Mouse (Mus musculus): ENCODE data around the gene Coasy. TPM values are rescaled to one million over a fixed set of nuclear protein-coding genes. Genes with fewer than 3 reads are reported as not detected.
A peak's percentile ranks its signal among the peaks of the same experiment; 100 is the strongest.

Coasy gene
- polyA plus RNA-seq, 1 experiment: 43.9 TPM

DNA sequence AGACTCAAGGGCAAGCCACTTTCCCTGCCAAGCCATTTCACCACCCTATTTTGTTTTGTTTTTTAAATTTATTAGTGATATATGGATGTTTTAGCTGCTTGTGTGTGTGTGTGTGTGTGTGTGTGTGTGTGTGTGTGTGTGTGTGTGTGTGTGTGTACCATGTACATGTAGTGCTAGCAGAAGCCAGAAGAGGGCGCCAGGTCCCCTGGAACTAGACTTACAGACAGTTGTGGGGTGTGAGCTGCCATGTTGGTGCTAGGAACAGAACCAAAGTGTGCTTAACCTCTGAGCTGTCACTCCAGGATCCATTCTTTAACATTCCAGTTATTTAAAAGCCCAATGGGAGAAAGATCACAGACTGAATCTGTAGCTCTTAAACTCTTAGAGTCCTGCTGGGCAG is 44.7 kb downstream of the Coasy start:
- no peak for DNase-seq
- Histone ChIP-seq H3K4me3 (replicated peaks; ENCODE audit: extremely low read depth, low read depth, low read length) (no peak overlapping the region), H3K4me1 (ENCODE audit: control insufficient read depth, insufficient read depth, low read length) (no peaks in the 10 kb centered on the region)
- WGBS: 100% methylated on average over 1 of the region's 1 CpGs
- TF ChIP-seq POLR2A (IDR thresholded peaks at IDR 0.05; ENCODE audit: borderline replicate concordance, extremely low read depth, low read depth, low read length) (no peak), CTCF (IDR thresholded peaks at IDR 0.05; ENCODE audit: insufficient read depth, low read length) (no peak)

DNA sequence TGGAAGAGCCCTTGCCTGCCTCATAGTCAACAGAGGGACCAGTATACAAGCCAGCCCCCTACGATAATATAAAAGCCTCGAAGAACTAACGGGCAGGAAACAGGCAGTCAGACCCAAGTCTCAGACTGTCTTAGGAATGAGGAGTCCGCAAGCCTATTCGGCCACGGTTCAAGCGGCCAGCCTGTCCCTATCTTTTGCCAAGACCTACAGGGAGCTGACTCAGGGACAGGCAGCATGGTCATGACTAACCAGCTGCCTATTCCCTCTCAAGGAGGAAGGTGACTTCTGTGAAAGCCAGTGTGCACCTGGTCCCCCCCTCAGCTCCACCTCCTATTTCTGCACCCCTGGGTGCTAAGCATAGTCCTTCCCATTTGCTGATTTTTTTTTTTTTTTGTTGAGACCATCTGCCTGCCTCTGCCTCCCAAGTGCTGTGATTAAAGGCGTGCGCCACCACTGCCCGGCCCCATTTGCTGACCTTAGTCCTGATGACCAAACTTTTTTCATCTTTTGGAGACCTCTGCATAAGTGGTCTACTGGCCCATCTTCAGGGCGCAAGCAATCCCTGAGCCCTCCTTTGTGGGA is 46.7 kb downstream of the Coasy start:
- TF ChIP-seq CTCF (IDR thresholded peaks at IDR 0.05; ENCODE audit: insufficient read depth, low read length): no peak
- TF ChIP-seq POLR2A (IDR thresholded peaks at IDR 0.05; ENCODE audit: borderline replicate concordance, extremely low read depth, low read depth, low read length): no peak
- H3K4me1 ChIP-seq (ENCODE audit: control insufficient read depth, insufficient read depth, low read length): no peaks in the 10 kb centered on the region
- no peak overlapping the region for H3K4me3 ChIP-seq (replicated peaks; ENCODE audit: extremely low read depth, low read depth, low read length)
- DNase-seq: no peak
- WGBS: 80% methylated on average over 11 of the region's 11 CpGs

DNA sequence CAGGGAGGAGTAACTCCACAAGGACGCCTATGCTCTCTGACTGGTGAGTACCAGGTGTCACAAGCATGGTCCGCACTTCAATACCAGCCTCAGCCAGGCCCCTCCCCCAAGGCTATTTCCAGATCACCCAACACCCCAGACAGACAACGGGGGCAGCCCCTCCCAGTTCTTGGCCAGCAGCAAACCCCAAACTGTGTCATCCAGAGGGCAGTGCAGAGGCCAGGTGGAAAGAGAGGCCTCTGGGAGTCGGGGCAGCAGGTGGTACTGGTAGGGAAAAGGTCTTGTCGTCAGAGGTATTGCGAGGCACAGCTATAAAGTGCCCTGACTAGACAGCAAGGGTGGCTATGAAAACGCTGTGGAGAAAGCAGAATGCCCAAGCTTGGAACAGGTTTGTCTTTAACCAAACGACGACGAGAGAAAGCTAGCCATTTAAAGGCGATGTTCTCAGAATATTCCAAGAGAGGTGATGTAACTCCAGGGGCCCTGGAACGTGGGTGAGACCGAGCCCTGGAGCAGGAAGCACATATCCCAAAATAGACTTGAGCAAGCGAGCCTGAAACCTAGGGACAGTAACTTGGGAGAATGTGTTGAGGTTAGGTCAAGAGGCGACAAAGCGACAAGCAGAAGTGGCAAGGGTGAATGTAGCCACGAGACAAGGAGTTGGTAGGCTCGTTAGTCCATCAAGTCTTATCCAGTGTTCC is 47.8 kb downstream of the Coasy start:
- Histone ChIP-seq H3K4me3 (replicated peaks; ENCODE audit: extremely low read depth, low read depth, low read length) (no peak overlapping the region), H3K4me1 (ENCODE audit: control insufficient read depth, insufficient read depth, low read length) (no peaks in the 10 kb centered on the region)
- TF ChIP-seq CTCF (IDR thresholded peaks at IDR 0.05; ENCODE audit: insufficient read depth, low read length) (no peak), POLR2A (IDR thresholded peaks at IDR 0.05; ENCODE audit: borderline replicate concordance, extremely low read depth, low read depth, low read length) (no peak)
- DNase-seq: no peak
- WGBS: 38% methylated on average over 18 of the region's 18 CpGs

DNA sequence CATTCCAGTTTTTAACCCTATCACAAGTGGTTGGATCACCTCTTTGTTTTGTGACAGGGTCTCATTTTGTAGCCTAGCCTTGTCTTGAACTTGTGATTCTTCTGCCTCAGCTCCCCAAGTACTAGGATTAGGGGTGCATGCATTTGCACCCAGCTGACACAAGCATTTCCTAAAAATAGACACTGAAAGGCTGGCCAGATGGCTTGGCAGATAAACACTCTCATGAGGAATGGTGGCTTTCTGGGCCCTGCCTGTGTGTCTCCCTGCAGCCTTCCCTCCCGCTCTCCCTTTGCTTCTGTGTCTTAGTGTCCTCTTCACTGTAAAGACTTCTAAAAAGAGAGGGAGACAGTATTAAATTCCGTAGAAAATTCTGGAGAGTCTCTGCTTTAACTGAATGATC is 48.8 kb downstream of the Coasy start:
- 85% methylated on average over 2 of the region's 2 CpGs for WGBS
- H3K4me1 ChIP-seq (ENCODE audit: control insufficient read depth, insufficient read depth, low read length): no peaks in the 10 kb centered on the region
- H3K4me3 ChIP-seq (replicated peaks; ENCODE audit: extremely low read depth, low read depth, low read length): no peak overlapping the region
- no peak for DNase-seq
- no peak for TF ChIP-seq POLR2A (IDR thresholded peaks at IDR 0.05; ENCODE audit: borderline replicate concordance, extremely low read depth, low read depth, low read length)
- no peak for TF ChIP-seq CTCF (IDR thresholded peaks at IDR 0.05; ENCODE audit: insufficient read depth, low read length)

DNA sequence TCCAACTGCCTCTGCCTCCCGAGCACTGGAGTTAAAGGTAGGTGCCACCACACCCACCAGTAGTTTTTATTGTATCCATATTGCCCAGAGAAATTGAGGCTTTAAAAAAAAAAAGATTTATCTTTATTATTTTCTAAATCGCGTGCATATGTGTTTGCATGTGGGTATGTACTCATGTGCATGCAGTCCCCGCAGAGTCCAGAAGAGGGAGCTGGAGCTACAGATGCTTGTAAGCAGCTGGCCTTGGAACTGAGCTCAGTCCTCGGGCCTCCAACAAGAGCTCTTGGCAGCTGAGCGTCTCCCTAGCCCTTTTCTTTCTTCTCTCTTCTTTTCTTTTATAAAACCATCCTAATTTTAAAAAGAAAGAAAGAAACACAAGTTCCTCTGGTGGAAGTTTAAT is 49.3 kb downstream of the Coasy start:
- DNase-seq: no peak
- peak; percentile 28; the same call in 1 of the 2 replicates for TF ChIP-seq CTCF (IDR thresholded peaks at IDR 0.05; ENCODE audit: insufficient read depth, low read length)
- no peak for TF ChIP-seq POLR2A (IDR thresholded peaks at IDR 0.05; ENCODE audit: borderline replicate concordance, extremely low read depth, low read depth, low read length)
- H3K4me1 ChIP-seq (ENCODE audit: control insufficient read depth, insufficient read depth, low read length): no peaks in the 10 kb centered on the region
- H3K4me3 ChIP-seq (replicated peaks; ENCODE audit: extremely low read depth, low read depth, low read length): no peak overlapping the region
- WGBS: 91% methylated on average over 6 of the region's 6 CpGs

DNA sequence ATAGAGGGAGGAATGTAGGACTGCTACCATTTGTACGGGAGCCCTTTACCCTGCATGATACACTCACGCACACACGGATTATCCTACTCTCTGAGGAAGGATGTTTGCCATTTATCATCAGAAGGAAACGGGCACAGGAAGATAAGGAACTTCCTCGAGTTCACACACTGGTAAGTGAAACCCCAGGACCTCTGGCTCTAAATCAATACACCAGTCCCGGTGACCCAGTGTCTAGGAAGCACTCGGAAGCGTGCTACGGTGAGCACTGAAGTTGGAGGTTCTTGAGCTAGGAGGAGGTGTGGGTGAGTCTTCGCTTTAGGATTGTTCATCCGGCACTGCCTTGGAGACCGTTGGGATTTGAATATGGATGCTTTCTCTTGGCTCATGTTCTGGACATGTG is 50.7 kb downstream of the Coasy start:
- no peak for DNase-seq
- WGBS: 27% methylated on average over 12 of the region's 12 CpGs
- TF ChIP-seq CTCF (IDR thresholded peaks at IDR 0.05; ENCODE audit: insufficient read depth, low read length) (no peak), POLR2A (IDR thresholded peaks at IDR 0.05; ENCODE audit: borderline replicate concordance, extremely low read depth, low read depth, low read length) (no peak)
- H3K4me3 ChIP-seq (replicated peaks; ENCODE audit: extremely low read depth, low read depth, low read length): no peak overlapping the region
- H3K4me1 ChIP-seq (ENCODE audit: control insufficient read depth, insufficient read depth, low read length): no peaks in the 10 kb centered on the region

DNA sequence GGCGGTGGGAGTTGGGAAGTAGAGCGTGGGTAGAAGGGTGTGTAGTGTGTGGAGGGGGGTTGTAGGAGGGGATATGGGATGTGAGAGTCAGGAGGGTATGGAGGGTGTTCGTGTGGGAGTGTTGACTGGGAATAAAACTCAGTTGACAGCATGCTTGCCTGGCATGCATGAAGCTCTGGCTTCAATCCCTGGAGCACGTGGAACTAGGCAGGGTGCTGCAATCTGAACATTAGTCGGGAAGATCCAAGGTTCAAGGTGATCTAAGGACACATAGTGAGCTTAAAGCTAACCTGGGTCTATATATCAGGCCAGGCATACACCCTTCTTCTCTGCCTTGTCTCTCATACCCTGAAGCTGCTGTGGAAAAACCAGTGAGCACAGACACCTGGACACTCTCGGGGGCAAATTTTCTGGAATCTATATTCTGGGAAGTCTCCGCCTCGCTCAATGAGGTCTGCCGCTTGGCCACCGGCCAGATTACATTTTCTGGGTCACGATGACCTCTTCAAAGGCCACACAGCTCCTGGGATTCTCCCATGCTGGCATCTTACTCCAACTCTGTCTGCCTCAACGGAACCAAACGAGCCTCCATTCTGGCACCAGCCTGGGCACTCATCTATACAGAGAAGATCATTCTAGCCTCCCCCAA is 52.0 kb downstream of the Coasy start:
- no peak for DNase-seq
- WGBS: 76% methylated on average over 13 of the region's 13 CpGs
- Histone ChIP-seq H3K4me3 (replicated peaks; ENCODE audit: extremely low read depth, low read depth, low read length) (no peak overlapping the region), H3K4me1 (ENCODE audit: control insufficient read depth, insufficient read depth, low read length) (no peaks in the 10 kb centered on the region)
- TF ChIP-seq POLR2A (IDR thresholded peaks at IDR 0.05; ENCODE audit: borderline replicate concordance, extremely low read depth, low read depth, low read length) (no peak), CTCF (IDR thresholded peaks at IDR 0.05; ENCODE audit: insufficient read depth, low read length) (no peak)

Other genes starting within 250 kb of the Coasy start
- 38.8 and 44.7 TPM in 2 replicates for gene Stat5b, start 231.8 kb upstream of the Coasy start, polyA plus RNA-seq (2012; rRNA removed)
- 19.0 and 20.4 TPM in 2 replicates for gene Stat5a, start 223.2 kb upstream of the Coasy start, polyA plus RNA-seq (2012; rRNA removed)
- 115 and 147 TPM in 2 replicates for gene Stat3, start 143.0 kb upstream of the Coasy start, polyA plus RNA-seq (2012; rRNA removed)
- gene Cavin1, start 111.7 kb upstream of the Coasy start, polyA plus RNA-seq (2012; rRNA removed): 270 and 280 TPM in 2 replicates
- gene Atp6v0a1, start 73.1 kb upstream of the Coasy start, polyA plus RNA-seq (2012; rRNA removed): 81.9 and 102 TPM in 2 replicates
- 32.2 and 33.5 TPM in 2 replicates for gene Naglu, start 12.6 kb upstream of the Coasy start, polyA plus RNA-seq (2012; rRNA removed)
- 0.17 and 0.29 TPM in 2 replicates for gene Hsd17b1, start 4.2 kb upstream of the Coasy start, polyA plus RNA-seq (2012; rRNA removed)
- 25.5 and 47.0 TPM in 2 replicates for gene Mlx, start 4.7 kb downstream of the Coasy start, polyA plus RNA-seq (2012; rRNA removed)
- gene Psmc3ip, start 12.9 kb downstream of the Coasy start, polyA plus RNA-seq (2012; rRNA removed): 1.5 and 2.1 TPM in 2 replicates
- gene Retreg3, start 37.3 kb downstream of the Coasy start, polyA plus RNA-seq (2012; rRNA removed): 47.6 and 58.8 TPM in 2 replicates
- gene Tubg1, start 37.4 kb downstream of the Coasy start, polyA plus RNA-seq (2012; rRNA removed): 10.7 and 14.4 TPM in 2 replicates
- gene Tubg2, start 73.3 kb downstream of the Coasy start, polyA plus RNA-seq (2012; rRNA removed): 2.4 and 3.2 TPM in 2 replicates
- gene Cntnap1, start 88.0 kb downstream of the Coasy start, polyA plus RNA-seq (2012; rRNA removed): 2.6 and 2.7 TPM in 2 replicates
- gene Plekhh3, start 88.8 kb downstream of the Coasy start, polyA plus RNA-seq (2012; rRNA removed): 41.2 and 47.4 TPM in 2 replicates
- gene Ccr10, start 92.9 kb downstream of the Coasy start, polyA plus RNA-seq (2012; rRNA removed): 0.45 and 0.62 TPM in 2 replicates
- gene Ezh1, start 143.9 kb downstream of the Coasy start, polyA plus RNA-seq (2012; rRNA removed): 38.9 and 50.1 TPM in 2 replicates
- 710 and 828 TPM in 2 replicates for gene Ramp2, start 163.5 kb downstream of the Coasy start, polyA plus RNA-seq (2012; rRNA removed)
- gene Vps25, start 171.1 kb downstream of the Coasy start, polyA plus RNA-seq (2012; rRNA removed): 82.9 and 97.4 TPM in 2 replicates
- 6.5 and 10.4 TPM in 2 replicates for gene Wnk4, start 178.0 kb downstream of the Coasy start, polyA plus RNA-seq (2012; rRNA removed)
- gene Cntd1, start 196.4 kb downstream of the Coasy start, polyA plus RNA-seq (2012; rRNA removed): 0.22 and 0.59 TPM in 2 replicates
- 194 and 283 TPM in 2 replicates for gene Coa3, start 196.5 kb downstream of the Coasy start, polyA plus RNA-seq (2012; rRNA removed)
- 70.3 and 97.9 TPM in 2 replicates for gene Becn1, start 219.7 kb downstream of the Coasy start, polyA plus RNA-seq (2012; rRNA removed)
- gene Psme3, start 233.6 kb downstream of the Coasy start, polyA plus RNA-seq (2012; rRNA removed): 30.6 and 40.4 TPM in 2 replicates
- 3.3 and 3.6 TPM in 2 replicates for gene Aoc2, start 242.5 kb downstream of the Coasy start, polyA plus RNA-seq (2012; rRNA removed)
- gene Aoc3, start 248.0 kb downstream of the Coasy start, polyA plus RNA-seq (2012; rRNA removed): 11.5 and 15.3 TPM in 2 replicates

Measured in lung, adult 2 months (tissue).